Mouse (Mus musculus) R1 (cell line): ENCODE measurements at regions not wholly inside any gene's neighbourhood (a gene's known extent, or its start where the extent isn't known, plus 50 kb on each side); places are given as distances from the start of the nearest gene placed in this dataset.

Experiments
- DNase-seq: peaks from one replicate; pipeline ENCODE4 v3.0.0-alpha.2; 2018; ENCODE audit warnings: low read depth, low spot score

DNA sequence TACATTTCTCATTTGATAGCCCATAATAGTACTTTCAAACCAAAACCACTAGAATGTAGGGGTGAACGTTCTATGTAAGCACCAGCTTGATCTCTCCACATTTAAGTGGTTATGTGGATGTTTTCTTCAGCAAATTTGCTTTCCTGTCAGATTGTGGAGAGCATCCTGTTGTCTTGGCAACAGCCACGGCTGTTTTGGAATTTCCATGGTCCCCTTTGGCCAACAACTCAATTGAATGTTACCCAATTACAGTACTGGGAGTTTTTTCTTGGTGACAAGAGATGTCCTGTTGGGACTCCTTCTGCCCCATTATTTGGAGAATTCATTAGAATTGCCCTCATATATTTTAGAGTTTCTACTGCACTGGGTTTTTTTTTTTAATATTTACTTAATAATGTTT is 503.2 kb downstream of the Ndufa4 start:
- DNase-seq, result no peak

- DNase-seq, result no peak
Measured at GRCm38 (mm10) chr6:11359088-11359487, 548.2 kb downstream of the Ndufa4 start.

DNA sequence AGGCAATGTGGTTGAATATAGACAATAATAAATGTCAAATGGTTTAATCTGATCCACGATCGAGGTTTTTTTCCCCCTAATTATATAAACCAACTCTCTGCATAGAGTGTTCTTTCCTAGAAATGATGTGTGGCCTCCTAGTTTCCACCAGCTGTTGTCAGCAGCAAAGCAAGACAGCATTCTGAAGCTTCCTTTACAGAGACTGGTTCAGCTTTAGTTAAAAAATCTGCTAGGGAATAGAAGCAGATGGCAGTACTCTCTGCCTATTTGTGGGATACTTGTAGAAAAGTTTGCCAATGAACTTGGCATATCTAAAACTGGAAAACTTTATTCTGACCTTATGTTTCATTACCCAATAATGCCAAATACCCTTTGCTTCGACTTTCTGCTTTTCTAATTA is 553.7 kb downstream of the Ndufa4 start:
- no peak for DNase-seq

GRCm38 (mm10) chr6:11334137-11334536 is 573.2 kb downstream of the Ndufa4 start:
- no peak for DNase-seq

GRCm38 (mm10) chr6:11313744-11314143 is 593.6 kb downstream of the Ndufa4 start:
- DNase-seq, result no peak

- DNase-seq, result no peak
Measured at GRCm38 (mm10) chr6:11305979-11306534, 601.2 kb downstream of the Ndufa4 start.

DNA sequence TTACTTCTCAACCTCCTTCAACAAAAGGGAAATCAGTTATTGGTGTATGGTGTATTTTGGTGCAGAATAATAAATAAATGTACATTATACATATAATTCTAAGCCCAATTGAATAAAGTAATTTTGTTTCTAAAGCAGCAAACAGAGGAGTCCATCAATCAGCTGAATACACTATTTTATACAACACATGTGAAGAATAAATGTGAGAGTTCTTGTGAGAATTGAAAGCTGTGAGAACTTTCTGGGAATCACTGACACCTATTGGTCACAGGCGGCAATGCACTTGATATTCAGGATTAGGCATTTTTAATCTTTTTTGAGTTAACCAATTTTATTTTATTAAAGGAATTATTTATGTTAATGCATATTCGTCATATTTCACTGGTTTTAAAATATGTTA is 623.3 kb downstream of the Ndufa4 start:
- DNase-seq, result peak; percentile 10

DNA sequence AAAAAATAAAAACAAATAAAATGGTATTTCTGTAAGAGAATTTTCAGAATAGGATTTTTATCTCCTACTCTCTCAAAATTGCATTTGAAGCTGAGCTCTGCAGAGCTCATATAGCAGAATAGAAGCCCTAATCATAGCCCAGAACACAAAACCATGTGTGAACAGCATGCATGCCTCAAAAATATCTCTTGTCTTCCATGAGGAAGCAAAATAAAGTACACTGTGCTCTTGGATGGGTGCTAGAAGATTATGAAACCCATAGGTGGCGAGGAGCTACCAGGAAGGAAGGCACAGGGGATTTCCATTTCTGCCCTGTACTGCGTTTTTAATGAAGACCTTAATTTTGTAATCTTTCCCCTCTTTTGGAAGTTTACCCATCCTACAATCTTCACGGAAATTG is 632.1 kb downstream of the Ndufa4 start:
- no peak for DNase-seq
